Mouse (Mus musculus) thymus, adult 2 months (tissue): Measurements from ENCODE around the gene Sipa1l2.

Experiments used
- CTCF ChIP-seq: fragments of 200-500 bp; IDR thresholded peaks from 2 replicates; pipeline ENCODE4 v1.5.1; 2012; ENCODE audit warnings: mild to moderate bottlenecking, control low read depth, low read length, moderate library complexity, borderline replicate concordance; ENCODE audit not compliant: control insufficient read depth, poor library complexity, insufficient read depth; ENCODE audit errors: extremely low read depth
- POLR2A ChIP-seq: fragments of 200-500 bp; IDR thresholded peaks from 2 replicates; pipeline ENCODE4 v1.6.1; 2012; ENCODE audit warnings: mild to moderate bottlenecking, low read length, control low read depth, moderate library complexity; ENCODE audit not compliant: control insufficient read depth, poor library complexity, insufficient read depth; ENCODE audit errors: extremely low read depth

GRCm38 (mm10) chr8:125522151-125522550 lies 47.5 kb downstream of the Sipa1l2 start:
- TF ChIP-seq CTCF (no peak), POLR2A (no peak)
